Mouse (Mus musculus) bone marrow macrophage, adult 2 months (primary cell): ENCODE measurements around the gene Cyp46a1.

Experiments
- CTCF ChIP-seq: IDR thresholded peaks from 2 replicates; pipeline ENCODE4 v1.5.1; 2012; ENCODE audit warnings: low read depth, mild to moderate bottlenecking, low read length, moderate library complexity
- POLR2A ChIP-seq: IDR thresholded peaks from 2 replicates; pipeline ENCODE4 v1.6.1; 2012; ENCODE audit warnings: mild to moderate bottlenecking, low read depth, low read length, borderline replicate concordance

DNA sequence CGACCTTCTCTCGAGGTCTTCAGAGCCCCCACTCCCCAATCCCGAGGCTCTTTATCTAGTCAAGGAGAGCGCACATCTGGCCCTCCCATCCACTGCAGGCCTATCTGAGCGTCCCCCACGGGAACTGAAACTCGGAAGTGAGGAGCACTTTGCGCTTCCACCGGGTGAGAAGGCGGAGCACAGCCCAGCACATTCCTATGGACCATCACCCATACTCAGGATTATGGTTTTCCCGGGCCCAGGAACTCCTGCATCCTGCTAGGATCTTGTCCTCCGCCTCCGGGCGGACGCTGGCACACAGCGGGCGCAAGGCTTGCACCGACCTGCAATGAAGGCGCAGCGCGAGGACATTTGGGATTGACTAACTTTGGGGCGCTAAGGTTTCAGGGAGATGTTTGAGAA lies 699 bp upstream of the Cyp46a1 start:
- TF ChIP-seq POLR2A (no peak), CTCF (no peak)
